Mouse (Mus musculus) liver, embryonic 14.5 days (tissue): ENCODE results near the gene Fndc5.

ENCODE experiments used
- CTCF ChIP-seq: IDR thresholded peaks from 2 replicates; pipeline ENCODE4 v1.5.1; 2016; ENCODE audit warnings: antibody characterized with exemption, low read depth, control low read depth
- EP300 ChIP-seq: IDR thresholded peaks from 2 replicates; pipeline ENCODE4 v1.6.1; 2016; ENCODE audit warnings: antibody characterized with exemption, low read depth

DNA sequence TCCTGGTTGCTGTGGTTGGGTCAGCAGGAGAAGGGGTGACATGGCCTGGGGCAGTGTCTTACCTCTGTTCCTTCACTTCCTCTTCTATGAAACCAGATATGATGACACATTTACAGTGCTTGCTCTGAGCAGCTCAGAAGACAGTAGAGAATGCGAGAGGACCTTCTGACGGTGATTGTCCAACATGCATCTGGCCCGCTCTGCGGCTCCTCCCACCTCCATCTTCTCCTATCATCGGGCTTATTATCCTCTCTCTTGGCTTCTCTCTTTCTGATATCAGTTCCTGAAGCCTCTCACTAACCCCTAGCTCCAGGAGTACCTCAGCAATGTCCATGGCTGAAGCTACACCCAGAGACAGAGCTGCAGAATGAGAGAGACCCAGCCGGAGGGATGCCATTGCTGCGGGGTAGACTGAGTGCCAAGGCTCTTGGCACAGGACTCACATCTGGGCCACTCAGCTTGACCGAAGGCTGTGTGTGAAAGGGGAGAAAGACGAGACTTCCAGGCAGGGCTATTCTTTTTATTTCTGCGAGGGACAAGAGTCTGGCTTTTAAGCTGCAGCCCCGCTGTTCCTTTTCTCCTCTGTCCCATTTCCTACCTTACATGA lies 5.7 kb downstream of the Fndc5 start:
- TF ChIP-seq CTCF (no peak), EP300 (no peak)
